Mouse (Mus musculus) adrenal gland, postnatal 14 days (tissue): ENCODE results near the gene Hmx3. TPM values are rescaled to one million over a fixed set of nuclear protein-coding genes. Genes with fewer than 3 reads are reported as not detected.

ENCODE experiments used
- DNase-seq: peaks from one replicate; pipeline ENCODE4 v3.0.0; 2021; ENCODE audit warnings: mixed read lengths
- total RNA-seq: library from RNA; stranded (reverse); gene quantifications from 2 replicates; pipeline ENCODE4 v1.2.3, GENCODE M21; 2021

The Hmx3 gene
- total RNA-seq, 1 experiment from 2014 or later: not detected

DNA sequence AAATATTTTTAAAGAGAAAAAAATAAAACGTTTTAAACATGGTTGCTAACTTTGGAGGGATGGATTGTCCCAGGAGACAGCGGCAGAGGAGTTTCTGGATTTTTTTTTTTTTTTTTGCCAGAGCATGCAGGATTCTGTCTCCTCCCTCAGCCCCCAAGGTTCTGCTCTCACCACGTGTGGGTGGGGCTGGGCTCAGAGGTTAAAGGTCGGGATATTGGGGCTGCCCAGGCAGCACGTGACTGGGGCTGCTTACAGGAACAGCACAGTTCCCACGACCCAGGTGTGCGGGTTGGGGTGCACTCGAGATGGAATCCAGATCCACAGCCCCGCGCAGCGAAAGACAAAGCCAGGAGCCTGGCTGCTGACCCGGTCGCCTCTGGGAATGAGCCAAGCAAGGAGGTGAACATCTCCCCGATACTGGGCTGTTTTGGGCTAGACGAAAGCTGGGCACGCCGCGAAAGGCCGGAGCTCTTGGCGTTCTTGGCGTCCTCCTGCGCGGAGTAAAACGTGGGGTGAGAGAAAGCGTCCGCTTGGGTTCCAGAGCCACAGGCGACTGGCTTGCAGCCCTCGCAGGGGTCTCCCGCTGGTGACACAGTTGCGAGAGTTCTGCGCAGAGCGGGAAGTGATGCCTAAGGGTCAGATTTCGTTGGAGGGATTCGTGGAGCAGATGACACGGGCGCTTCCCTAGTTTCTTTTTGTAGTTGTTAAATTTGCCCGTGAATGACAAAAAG lies 14.0 kb downstream of the Hmx3 start:
- DNase-seq: no peak

GRCm38 (mm10) chr7:131557751-131558150 lies 15.1 kb downstream of the Hmx3 start:
- DNase-seq: no peak

- peak; percentile 94 for DNase-seq
Measured at GRCm38 (mm10) chr7:131559986-131560696, 17.5 kb downstream of the Hmx3 start, which contains the start of gene Bub3. Bub3 (plus strand) TSS chr7:131560222.

DNA sequence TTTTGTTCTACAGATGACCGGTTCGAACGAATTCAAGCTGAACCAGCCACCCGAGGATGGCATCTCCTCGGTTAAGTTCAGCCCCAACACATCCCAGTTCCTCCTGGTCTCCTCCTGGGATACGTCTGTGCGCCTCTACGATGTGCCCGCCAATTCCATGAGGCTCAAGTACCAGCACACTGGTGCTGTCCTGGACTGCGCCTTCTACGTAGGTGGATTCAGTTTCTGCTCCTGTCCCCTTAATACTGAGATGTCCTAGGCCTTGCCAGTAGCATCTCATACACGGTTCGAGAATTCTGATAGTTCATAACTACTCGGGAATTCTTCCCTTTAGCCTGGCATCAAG lies 18.0 kb downstream of the Hmx3 start:
- DNase-seq: no peak

- no peak for DNase-seq
Measured at GRCm38 (mm10) chr7:131575246-131575645, 32.6 kb downstream of the Hmx3 start.

- DNase-seq: no peak
Measured at GRCm38 (mm10) chr7:131582178-131582577, 39.5 kb downstream of the Hmx3 start.

DNA sequence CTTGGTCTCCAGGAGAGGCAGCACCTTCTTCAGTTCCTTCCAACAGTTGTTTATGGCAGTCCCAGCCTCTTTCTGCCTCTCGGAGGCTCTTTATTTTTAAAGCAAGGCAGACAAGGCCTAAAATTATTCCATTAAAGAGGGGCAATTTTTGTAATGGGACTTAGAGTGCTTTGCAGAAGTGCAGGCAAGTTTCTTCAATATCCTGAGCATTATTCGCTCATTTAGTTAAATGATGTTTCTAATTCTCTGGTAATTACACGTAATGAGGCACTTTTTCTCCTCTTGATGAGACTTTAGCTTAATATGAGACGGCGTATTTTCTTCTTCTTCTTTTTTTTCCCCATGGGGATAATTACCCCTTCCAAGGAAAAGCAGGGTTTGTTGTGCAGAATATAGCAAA lies 42.9 kb downstream of the Hmx3 start:
- DNase-seq: no peak

Other genes with a start within 250 kb of the Hmx3 start
- gene Cuzd1, start 220.6 kb upstream of the Hmx3 start, total RNA-seq: not detected in 2 replicates
- not detected in 2 replicates for gene Fam24b, start 213.4 kb upstream of the Hmx3 start, total RNA-seq
- not detected in 2 replicates for gene Fam24a, start 209.0 kb upstream of the Hmx3 start, total RNA-seq
- gene 2310057M21Rik, start 180.1 kb upstream of the Hmx3 start, total RNA-seq: 19.9 and 23.1 TPM in 2 replicates
- 37.2 and 39.6 TPM in 2 replicates for gene Pstk, start 171.7 kb upstream of the Hmx3 start, total RNA-seq
- 29.8 and 32.5 TPM in 2 replicates for gene Ikzf5, start 132.3 kb upstream of the Hmx3 start, total RNA-seq
- 253 and 297 TPM in 2 replicates for gene Acadsb, start 132.3 kb upstream of the Hmx3 start, total RNA-seq
- not detected in 2 replicates for gene Hmx2, start 5.9 kb downstream of the Hmx3 start, total RNA-seq
- 71.9 and 81.9 TPM in 2 replicates for gene Bub3, start 17.4 kb downstream of the Hmx3 start, total RNA-seq